Mouse (Mus musculus) mesoderm, embryonic 11.5 days (tissue): ENCODE results near the gene Skp2.
"Not testable (repeated sequence)": the region's sequence is repeated elsewhere in the genome, so short reads cannot be mapped to it uniquely, and the experiment has no call there.

ENCODE experiments used
- DNase-seq: peaks from one replicate; pipeline ENCODE4 v3.0.0-alpha.2; 2012; ENCODE audit warnings: low read depth, low spot score

Gene Skp2

DNA sequence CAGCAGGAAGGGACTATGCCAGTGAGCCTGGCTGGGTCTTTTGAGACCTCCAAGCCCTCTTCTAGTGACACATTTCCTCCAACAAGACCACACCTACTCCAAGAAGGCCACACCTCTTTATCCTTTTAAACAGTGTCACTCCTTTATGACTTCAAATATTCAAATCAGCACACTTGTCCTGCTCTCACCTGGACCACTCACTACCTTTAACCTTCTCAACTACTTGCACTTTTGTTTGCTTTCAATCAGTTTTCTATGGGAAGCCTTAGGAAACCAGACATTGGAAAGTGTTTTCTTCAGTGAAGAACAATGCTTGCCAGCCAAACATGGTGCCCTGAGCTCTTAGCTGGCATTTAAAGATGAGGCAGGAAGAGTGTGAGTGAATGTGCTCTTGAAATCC is at the start of gene Skp2:
Skp2 (minus strand) TSS at position 101 of the 400 bp plus-strand sequence.
- no peak for DNase-seq

DNA sequence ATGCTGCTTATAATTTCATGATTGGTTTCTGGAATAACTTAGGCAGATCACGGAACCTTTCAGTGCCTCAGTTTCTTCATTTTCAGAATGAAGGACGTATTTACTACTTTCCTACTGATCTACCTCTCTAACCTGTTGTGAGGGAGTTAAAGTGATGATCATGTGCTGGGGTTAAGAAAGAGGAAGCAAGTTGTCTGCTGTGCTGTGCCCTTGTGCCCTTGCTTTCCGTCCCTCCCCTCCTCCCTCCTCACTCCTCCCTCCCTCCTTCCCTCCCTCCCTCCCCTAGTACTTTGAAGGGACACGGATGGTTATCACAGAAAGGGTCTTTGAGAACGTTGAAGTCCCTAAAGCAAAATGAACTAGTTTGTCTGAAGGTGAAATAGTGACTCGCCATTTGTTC is 43.2 kb upstream of the Skp2 start:
- no peak for DNase-seq

GRCm38 (mm10) chr15:9192685-9193084 is 37.5 kb upstream of the Skp2 start:
- not testable (repeated sequence) for DNase-seq

- no peak for DNase-seq
These were observed 34.6 kb upstream of the Skp2 start for GRCm38 (mm10) chr15:9189796-9190195.

DNA sequence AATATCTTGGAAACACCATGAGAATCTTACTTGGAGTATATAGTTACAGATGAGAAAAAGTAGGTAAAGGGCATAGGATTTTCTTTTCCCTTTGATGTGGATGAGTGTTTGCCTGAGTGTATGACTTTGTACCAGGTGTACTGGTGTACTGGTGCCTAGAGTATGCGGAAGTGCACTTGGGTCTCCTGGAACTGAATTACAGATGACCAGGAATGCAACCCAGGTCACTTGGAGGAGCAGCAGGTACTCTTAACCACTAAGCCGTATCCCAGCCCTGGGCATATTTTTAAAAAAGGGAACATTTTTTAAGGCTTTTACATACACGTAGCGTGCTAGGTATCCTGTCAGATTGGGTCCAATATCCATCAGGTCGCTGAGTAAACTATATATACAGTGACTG is 28.8 kb upstream of the Skp2 start:
- no peak for DNase-seq

DNA sequence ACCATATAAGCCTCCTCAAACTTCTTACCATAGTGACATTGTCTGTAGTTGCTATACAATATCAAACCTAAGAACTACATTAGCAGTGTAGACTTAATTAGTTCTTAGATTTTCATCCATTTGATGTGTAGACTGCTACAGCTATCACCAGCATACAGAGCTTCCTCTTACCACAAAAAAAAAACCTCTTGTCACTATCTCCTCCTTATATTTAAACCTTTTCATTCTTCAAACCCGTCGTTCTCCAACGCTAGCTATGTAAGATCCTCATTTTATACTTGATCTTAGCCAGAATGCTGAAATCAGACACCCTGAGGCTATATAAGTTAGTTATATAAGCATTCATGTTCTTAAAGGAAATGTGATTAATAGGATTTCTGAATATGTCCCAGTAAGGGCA is 21.8 kb upstream of the Skp2 start:
- DNase-seq = no peak

GRCm38 (mm10) chr15:9164125-9164524 is 8.9 kb upstream of the Skp2 start:
- DNase-seq = no peak

DNA sequence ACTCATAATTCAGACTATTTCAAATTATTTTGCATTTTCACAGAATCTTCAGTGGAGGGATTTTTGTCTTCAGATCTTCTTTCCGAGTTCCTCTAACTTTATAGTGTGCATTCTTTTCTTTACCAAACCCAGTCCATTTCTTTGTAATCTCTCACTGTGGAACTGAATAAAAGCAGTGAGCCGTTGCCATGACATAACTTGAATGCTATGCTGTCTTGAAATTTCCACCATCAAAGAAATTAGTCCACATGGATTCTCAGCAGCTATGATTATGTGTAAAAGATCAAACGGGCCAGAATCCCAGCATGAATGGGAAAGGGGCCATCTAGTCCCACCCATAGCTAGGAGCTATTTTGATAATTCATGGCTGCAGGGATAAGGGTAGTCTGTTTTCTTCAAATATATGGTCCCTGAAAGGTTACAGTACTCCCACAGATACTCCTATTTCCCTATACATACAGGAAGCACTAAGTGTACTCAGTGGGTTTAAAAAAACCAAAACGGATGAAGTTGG is 7.4 kb upstream of the Skp2 start:
- DNase-seq = no peak

GRCm38 (mm10) chr15:9140684-9141171 is 14.5 kb downstream of the Skp2 start:
- peak; percentile 34 for DNase-seq

- peak; percentile 98 for DNase-seq
These were observed 15.0 kb downstream of the Skp2 start, which contains the start of gene Lmbrd2 for GRCm38 (mm10) chr15:9140252-9140680. Lmbrd2 (plus strand) TSS chr15:9140550.

- DNase-seq = no peak
These were observed 15.8 kb downstream of the Skp2 start for GRCm38 (mm10) chr15:9139447-9139846.

DNA sequence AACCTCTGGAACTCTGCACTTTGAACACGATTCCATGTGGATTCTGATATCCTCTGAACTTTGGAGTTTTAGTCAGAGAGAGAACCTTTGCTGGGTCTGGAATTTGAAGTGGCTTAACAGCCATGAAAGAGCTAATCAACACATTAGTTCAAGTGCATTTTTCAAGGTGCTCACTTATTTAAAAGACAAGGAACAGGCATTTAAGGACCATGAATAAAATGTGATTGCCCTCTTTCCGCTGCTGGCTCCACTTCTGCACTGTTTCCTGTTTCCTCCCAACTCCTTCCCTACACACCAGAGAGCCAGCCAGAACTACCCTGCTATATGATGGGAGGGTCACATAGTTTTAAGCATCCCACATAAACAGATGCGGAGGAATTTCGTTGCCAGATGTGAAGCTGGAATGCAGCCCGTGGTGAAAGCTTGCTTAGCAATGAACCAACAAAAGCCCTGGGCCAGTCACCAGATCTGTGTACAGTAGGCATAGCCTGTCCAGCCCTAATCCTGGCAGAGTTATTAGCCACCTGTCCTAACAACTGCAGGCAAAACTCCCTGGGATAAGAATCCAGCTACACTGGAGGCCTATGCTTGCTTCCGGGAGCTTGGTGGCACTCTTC is 20.2 kb downstream of the Skp2 start:
- peak; percentile 60 for DNase-seq

- DNase-seq = no peak
These were observed 22.4 kb downstream of the Skp2 start for GRCm38 (mm10) chr15:9132693-9133443.

- no peak for DNase-seq
These were observed 23.7 kb downstream of the Skp2 start for GRCm38 (mm10) chr15:9131499-9131888.

DNA sequence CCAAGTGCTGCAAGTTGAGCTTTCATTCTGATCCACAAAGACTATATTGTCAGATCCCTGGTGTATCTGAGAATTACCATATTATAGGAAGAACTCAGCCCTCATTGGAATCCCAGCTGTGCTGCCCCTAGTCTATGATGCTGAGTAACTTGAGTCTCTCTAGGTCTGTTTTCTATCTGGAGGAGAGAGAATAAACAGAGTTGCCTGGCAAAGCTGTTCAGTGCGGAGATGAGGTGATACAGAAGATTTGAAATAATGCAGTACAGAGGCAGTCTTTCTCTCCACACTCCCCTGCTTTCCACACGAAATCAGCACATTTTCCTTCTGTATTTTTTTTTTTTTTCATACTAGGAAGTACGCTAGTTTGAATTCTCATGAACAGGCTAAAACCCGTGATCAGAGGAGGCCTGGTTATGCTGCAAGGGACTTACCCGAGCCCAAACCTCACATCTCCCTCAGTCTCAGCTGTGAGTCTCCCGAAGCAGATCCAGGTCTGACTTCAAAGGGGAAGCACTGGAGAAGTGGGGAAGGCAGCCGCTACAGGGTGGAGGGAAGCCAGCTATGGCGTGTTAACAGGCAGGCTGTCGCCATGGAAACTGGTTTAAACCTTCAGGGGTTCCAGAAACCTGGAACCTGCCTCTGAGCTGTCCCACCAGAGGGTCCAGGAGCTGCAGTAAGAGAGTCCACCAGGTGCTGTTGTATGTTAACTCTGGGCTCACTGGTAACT is 24.3 kb downstream of the Skp2 start:
- no peak for DNase-seq

DNA sequence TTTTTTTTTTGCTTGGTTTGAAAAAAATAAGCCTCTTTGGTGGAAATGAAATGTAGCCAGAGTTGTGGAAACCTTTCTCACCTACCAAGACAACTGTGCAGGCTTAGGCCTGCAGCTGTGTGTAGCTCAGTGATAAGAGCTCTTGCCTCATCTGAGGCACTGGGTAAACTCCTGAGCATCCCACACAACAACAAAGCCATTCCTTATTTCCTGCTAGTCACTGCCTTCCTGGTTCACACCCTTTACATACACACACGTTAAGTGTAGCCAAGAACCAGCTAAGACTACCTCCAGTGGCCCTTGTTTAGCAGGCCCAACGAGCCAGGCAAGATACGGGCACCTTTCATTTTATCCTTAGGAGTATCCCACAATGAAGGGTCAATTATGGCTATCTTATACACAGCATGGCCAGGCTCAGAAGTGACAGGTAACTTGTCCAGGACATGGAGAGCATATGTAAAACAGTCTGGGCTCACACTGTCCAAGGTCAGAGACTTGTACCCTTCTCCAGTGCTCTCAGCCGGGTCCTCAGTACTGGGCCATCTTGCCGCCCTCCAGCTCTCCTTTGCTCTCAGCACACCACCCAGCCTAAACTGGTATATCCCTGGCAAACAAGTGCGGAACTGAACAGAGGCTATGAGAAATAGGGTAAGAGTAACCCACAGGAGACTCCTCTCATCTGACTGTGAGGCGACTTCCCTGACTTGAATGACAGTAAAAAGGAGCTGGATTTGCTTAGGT is 28.0 kb downstream of the Skp2 start:
- no peak for DNase-seq

DNA sequence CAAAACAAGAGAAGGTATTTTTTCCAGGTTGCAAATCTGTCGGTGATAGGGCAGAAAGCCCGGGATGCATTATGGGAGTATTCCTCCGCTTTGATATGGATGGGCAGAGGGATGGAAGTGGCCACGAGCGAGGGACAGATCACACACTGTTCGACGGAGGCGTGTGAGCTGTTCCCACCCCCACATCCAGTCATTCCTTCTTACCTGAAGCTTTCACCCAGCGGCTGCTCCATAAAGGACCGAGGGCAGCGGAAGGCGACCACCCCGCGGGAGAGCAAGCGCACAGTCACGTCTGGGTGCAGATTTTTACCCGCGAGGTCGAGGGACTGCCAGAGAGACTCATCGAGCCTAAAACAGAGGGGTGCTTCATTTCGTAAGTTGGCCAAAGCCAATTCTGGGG is 30.4 kb downstream of the Skp2 start:
- DNase-seq = no peak

DNA sequence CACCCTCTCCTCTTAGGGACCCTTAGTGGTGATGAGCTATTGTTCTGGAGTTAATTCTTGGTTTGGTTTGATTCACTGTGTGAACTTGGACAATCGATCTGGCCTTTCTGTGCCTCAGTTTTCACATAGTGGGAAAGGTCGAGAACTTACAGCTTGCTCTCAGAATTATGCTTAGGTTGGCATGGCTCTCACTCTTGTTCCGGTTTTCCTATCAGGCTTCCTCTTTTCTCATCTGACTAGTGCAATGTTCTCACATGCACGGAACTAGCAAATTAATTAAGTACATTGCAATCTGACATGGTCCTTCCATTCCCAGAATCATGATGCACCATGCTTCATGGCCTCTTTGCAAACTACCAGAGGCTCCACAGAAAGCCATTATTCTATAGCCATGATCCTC is 32.2 kb downstream of the Skp2 start:
- no peak for DNase-seq

- peak; percentile 66 for DNase-seq
These were observed 35.1 kb downstream of the Skp2 start for GRCm38 (mm10) chr15:9120081-9120480.

DNA sequence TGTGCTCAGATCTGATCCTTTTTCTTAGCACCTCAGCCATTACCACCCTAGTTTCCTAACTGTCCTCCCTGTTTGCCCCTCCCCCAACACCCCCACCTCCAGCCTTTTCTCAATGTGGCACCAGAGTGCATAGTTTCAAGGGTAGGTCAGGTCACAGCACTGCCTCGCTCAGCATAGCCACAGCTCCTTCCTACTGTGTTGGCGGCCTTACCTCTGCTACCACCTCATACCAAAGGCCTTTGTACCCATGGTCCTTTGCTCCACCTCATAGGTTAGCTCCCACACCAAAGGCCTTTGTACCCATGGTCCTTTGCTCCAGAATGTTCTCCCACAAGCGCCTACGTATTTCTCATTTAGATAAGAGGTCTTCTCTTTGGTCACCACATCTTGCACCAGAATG is 36.4 kb downstream of the Skp2 start:
- no peak for DNase-seq

DNA sequence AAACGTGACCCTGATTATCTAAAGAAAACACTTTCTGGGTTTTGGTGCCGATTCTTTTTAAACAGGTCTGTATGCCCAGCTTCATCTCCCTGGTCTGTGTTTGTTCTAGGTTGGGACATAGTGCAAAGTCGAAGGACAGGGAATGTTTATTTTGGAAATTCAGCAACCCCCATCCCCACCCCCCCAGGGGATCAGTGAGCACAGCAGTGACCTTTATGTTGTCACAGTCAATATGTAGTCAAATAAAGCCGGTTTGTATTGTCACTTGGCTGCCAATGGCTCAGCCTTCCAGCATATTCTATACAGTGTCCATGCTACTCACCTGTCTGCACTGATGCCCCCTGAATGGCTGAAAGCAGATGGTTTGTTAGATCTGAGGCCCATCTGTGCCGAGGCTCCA is 40.6 kb downstream of the Skp2 start:
- DNase-seq = no peak

GRCm38 (mm10) chr15:9114131-9114530 is 41.1 kb downstream of the Skp2 start:
- no peak for DNase-seq
